Mouse (Mus musculus): ENCODE measurements around the gene Lhfp. TPM values are rescaled to one million over a fixed set of nuclear protein-coding genes. Genes with fewer than 3 reads are reported as not detected.
A peak's percentile ranks its signal among the peaks of the same experiment; 100 is the strongest.
"Not testable (repeated sequence)": the region's sequence is repeated elsewhere in the genome, so short reads cannot be mapped to it uniquely, and the experiment has no call there.

Lhfp gene
- polyA plus RNA-seq, 1 experiment from 2014 or later, result 47.3 TPM

- Histone ChIP-seq H3K27me3 (no peaks in the 10 kb centered on the region), H3K9me3 (no peaks in the 10 kb centered on the region), H3K4me1 (replicated peaks) (peaks cover 16% of the 10 kb centered on the region), H3K4me3 (replicated peaks) (no peak overlapping the region), H3K36me3 (no peaks in the 10 kb centered on the region), H3K4me2 (replicated peaks) (no peak overlapping the region), H3K9ac (replicated peaks) (no peak overlapping the region), H3K27ac (no peak overlapping the region)
- 66% methylated on average over 6 of the region's 6 CpGs for WGBS
- no peak for ATAC-seq
Measured at GRCm38 (mm10) chr3:53226223-53226622, 184.9 kb downstream of the Lhfp start.

GRCm38 (mm10) chr3:53227866-53228265, 186.5 kb downstream of the Lhfp start:
- Histone ChIP-seq H3K4me2 (replicated peaks) (no peak overlapping the region), H3K27me3 (no peaks in the 10 kb centered on the region), H3K4me3 (replicated peaks) (no peak overlapping the region)

GRCm38 (mm10) chr3:53230562-53230961, 189.2 kb downstream of the Lhfp start:
- no peaks in the 10 kb centered on the region for H3K36me3 ChIP-seq
- peaks cover 11% of the 10 kb centered on the region for H3K4me1 ChIP-seq (replicated peaks)
- ATAC-seq, result no peak
- H3K4me3 ChIP-seq (replicated peaks), result no peak overlapping the region
- H3K9ac ChIP-seq (replicated peaks), result no peak overlapping the region
- H3K27ac ChIP-seq, result no peak overlapping the region
- no peak overlapping the region for H3K4me2 ChIP-seq (replicated peaks)
- WGBS, result 48% methylated on average over 3 of the region's 3 CpGs
- no peaks in the 10 kb centered on the region for H3K9me3 ChIP-seq
- H3K27me3 ChIP-seq, result no peaks in the 10 kb centered on the region

More at GRCm38 (mm10) chr3:53227866-53228265, 186.5 kb downstream of the Lhfp start:
- no peak overlapping the region for H3K9ac ChIP-seq (replicated peaks)
- no peak for ATAC-seq
- H3K4me1 ChIP-seq (replicated peaks), result peaks cover 13% of the 10 kb centered on the region
- H3K9me3 ChIP-seq, result no peaks in the 10 kb centered on the region
- H3K36me3 ChIP-seq, result no peaks in the 10 kb centered on the region
- H3K27ac ChIP-seq, result no peak overlapping the region

DNA sequence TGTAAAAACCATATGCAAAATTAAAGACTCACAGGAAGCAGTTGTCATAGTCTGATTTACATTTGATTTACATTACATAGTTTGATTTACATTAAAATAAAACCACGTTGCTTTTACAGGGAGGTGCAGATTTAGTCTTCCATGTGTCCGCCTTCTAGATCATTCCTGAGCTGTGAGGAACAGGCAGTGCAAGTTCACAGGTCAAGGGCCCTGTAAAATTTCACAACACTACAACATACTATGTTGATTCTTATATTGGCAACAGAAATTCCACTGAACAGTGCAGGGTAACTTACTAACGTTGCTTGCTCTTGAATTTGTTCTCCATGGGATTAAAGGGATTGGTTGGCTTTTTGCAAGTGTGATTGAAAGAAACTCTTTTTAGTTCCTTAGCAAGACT, 189.8 kb downstream of the Lhfp start:
- H3K27me3 ChIP-seq, result no peaks in the 10 kb centered on the region
- H3K4me3 ChIP-seq (replicated peaks), result no peak overlapping the region
- no peak overlapping the region for H3K27ac ChIP-seq
- H3K9ac ChIP-seq (replicated peaks), result no peak overlapping the region
- ATAC-seq, result no peak
- H3K36me3 ChIP-seq, result no peaks in the 10 kb centered on the region
- 38% methylated on average over 3 of the region's 3 CpGs for WGBS
- no peaks in the 10 kb centered on the region for H3K9me3 ChIP-seq
- peaks cover 7% of the 10 kb centered on the region; the same call in 1 of the 2 replicates for H3K4me1 ChIP-seq (replicated peaks)
- H3K4me2 ChIP-seq (replicated peaks), result no peak overlapping the region

GRCm38 (mm10) chr3:53232411-53232810, 191.1 kb downstream of the Lhfp start:
- WGBS, result 87% methylated on average over 9 of the region's 9 CpGs
- not testable (repeated sequence) for H3K4me2 ChIP-seq (replicated peaks); H3K36me3 ChIP-seq; H3K4me3 ChIP-seq (replicated peaks); H3K9me3 ChIP-seq; H3K4me1 ChIP-seq (replicated peaks); H3K9ac ChIP-seq (replicated peaks); H3K27me3 ChIP-seq; ATAC-seq; H3K27ac ChIP-seq

- Histone ChIP-seq H3K4me2 (replicated peaks) (no peak overlapping the region), H3K27ac (no peak overlapping the region), H3K9me3 (no peaks in the 10 kb centered on the region), H3K27me3 (no peaks in the 10 kb centered on the region), H3K36me3 (no peaks in the 10 kb centered on the region), H3K4me3 (replicated peaks) (no peak overlapping the region), H3K4me1 (replicated peaks) (peaks cover 5% of the 10 kb centered on the region; the same call in 1 of the 2 replicates), H3K9ac (replicated peaks) (no peak overlapping the region)
- ATAC-seq, result no peak
Measured at GRCm38 (mm10) chr3:53234689-53235088, 193.4 kb downstream of the Lhfp start.

GRCm38 (mm10) chr3:53236471-53236870, 195.1 kb downstream of the Lhfp start:
- ATAC-seq, result no peak
- Histone ChIP-seq H3K9me3 (no peaks in the 10 kb centered on the region), H3K27ac (no peak overlapping the region), H3K9ac (replicated peaks) (no peak overlapping the region), H3K27me3 (no peaks in the 10 kb centered on the region), H3K4me2 (replicated peaks) (no peak overlapping the region), H3K4me3 (replicated peaks) (no peak overlapping the region), H3K36me3 (no peaks in the 10 kb centered on the region), H3K4me1 (replicated peaks) (no peaks in the 10 kb centered on the region)
- WGBS, result 93% methylated on average over 4 of the region's 4 CpGs

GRCm38 (mm10) chr3:53240150-53240549, 198.8 kb downstream of the Lhfp start:
- no peaks in the 10 kb centered on the region; the same call in 1 of the 2 replicates for H3K9me3 ChIP-seq
- H3K36me3 ChIP-seq, result no peaks in the 10 kb centered on the region
- no peak for ATAC-seq
- H3K4me3 ChIP-seq (replicated peaks), result no peak overlapping the region
- no peak overlapping the region for H3K4me2 ChIP-seq (replicated peaks)
- no peak overlapping the region for H3K9ac ChIP-seq (replicated peaks)
- H3K4me1 ChIP-seq (replicated peaks), result no peaks in the 10 kb centered on the region
- H3K27me3 ChIP-seq, result 0 out of 2 replicates have a peak, but pooled peaks cover 2% of the 10 kb centered on the region
- no peak overlapping the region for H3K27ac ChIP-seq
- WGBS, result 94% methylated on average over 3 of the region's 3 CpGs

DNA sequence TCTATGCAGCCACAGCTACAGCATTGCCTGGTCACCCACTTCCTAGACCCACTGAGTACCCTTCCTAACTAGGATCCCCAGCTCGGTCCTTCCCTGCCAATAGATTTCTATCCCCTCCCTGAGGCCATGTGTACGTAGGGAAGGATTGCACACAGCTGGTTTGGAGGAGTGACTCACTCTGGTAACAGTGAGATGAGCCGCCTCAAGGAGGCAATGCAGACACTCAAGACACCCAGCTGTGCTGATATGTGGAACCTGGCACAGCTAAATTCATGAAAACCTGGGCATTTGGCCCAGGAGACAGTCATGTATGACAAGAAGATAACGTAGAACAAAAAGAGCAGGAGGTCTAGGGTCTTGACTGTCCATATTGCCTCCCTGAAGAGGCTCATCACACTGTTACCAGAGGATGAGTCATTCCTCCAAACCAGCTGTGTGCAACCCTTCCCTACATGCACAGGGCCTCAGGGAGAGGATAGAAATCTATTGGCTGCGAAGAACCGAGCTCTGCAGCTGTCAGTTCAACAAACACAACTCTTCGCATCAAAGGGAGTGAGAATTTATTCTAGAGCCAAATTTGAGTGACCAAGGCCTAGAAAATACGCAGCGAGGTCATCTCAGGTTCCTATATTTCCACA, 204.4 kb downstream of the Lhfp start:
- Histone ChIP-seq H3K9me3 (no peaks in the 10 kb centered on the region; the same call in 1 of the 2 replicates), H3K9ac (replicated peaks) (no peak overlapping the region), H3K27me3 (0 out of 2 replicates have a peak, but pooled peaks cover 2% of the 10 kb centered on the region), H3K36me3 (no peaks in the 10 kb centered on the region), H3K4me3 (replicated peaks) (no peak overlapping the region), H3K4me2 (replicated peaks) (no peak overlapping the region), H3K4me1 (replicated peaks) (peaks cover 27% of the 10 kb centered on the region), H3K27ac (no peak overlapping the region)
- 89% methylated on average over 9 of the region's 9 CpGs for WGBS
- ATAC-seq, result no peak

GRCm38 (mm10) chr3:53247102-53247501, 205.8 kb downstream of the Lhfp start:
- H3K4me3 ChIP-seq (replicated peaks), result no peak overlapping the region
- H3K9ac ChIP-seq (replicated peaks), result no peak overlapping the region
- peak; percentile 35; the same call in 1 of the 2 replicates for ATAC-seq
- H3K9me3 ChIP-seq, result no peaks in the 10 kb centered on the region; the same call in 1 of the 2 replicates
- 82% methylated on average over 3 of the region's 3 CpGs for WGBS
- H3K36me3 ChIP-seq, result no peaks in the 10 kb centered on the region
- H3K27me3 ChIP-seq, result 0 out of 2 replicates have a peak, but pooled peaks cover 2% of the 10 kb centered on the region
- no peak overlapping the region for H3K27ac ChIP-seq
- H3K4me1 ChIP-seq (replicated peaks), result peaks cover 27% of the 10 kb centered on the region
- H3K4me2 ChIP-seq (replicated peaks), result no peak overlapping the region

- Histone ChIP-seq H3K9me3 (no peaks in the 10 kb centered on the region; the same call in 1 of the 2 replicates), H3K27me3 (0 out of 2 replicates have a peak, but pooled peaks cover 2% of the 10 kb centered on the region), H3K9ac (replicated peaks) (no peak overlapping the region; the same call in 1 of the 2 replicates), H3K4me3 (replicated peaks) (no peak overlapping the region), H3K27ac (peak overlapping the region; percentile 51), H3K36me3 (no peaks in the 10 kb centered on the region), H3K4me2 (replicated peaks) (no peak overlapping the region), H3K4me1 (replicated peaks) (peaks cover 30% of the 10 kb centered on the region)
- ATAC-seq, result peak; percentile 65; the same call in 1 of the 2 replicates
- 16% methylated on average over 10 of the region's 10 CpGs for WGBS
Measured at GRCm38 (mm10) chr3:53248158-53248874, 207.0 kb downstream of the Lhfp start.

- no peak overlapping the region for H3K4me2 ChIP-seq (replicated peaks)
- no peak overlapping the region for H3K27ac ChIP-seq
- ATAC-seq, result no peak
- H3K9ac ChIP-seq (replicated peaks), result no peak overlapping the region
- H3K9me3 ChIP-seq, result no peaks in the 10 kb centered on the region
- 96% methylated on average over 5 of the region's 5 CpGs for WGBS
- H3K4me3 ChIP-seq (replicated peaks), result no peak overlapping the region
- H3K27me3 ChIP-seq, result no peaks in the 10 kb centered on the region
- peaks cover 29% of the 10 kb centered on the region for H3K4me1 ChIP-seq (replicated peaks)
- no peaks in the 10 kb centered on the region for H3K36me3 ChIP-seq
Measured at GRCm38 (mm10) chr3:53252556-53252955, 211.2 kb downstream of the Lhfp start.

Data from midbrain, embryonic 13.5 days (tissue).